Mouse (Mus musculus) testis, adult 2 months (tissue): Measurements from ENCODE around the gene Timp3.

Source experiments
- CTCF ChIP-seq: fragments of 200-500 bp; IDR thresholded peaks from 2 replicates; pipeline ENCODE4 v1.5.1; 2012; ENCODE audit warnings: low read depth, mild to moderate bottlenecking, inconsistent platforms, low read length, moderate library complexity; ENCODE audit not compliant: control insufficient read depth, insufficient read depth, insufficient replicate concordance
- POLR2A ChIP-seq: fragments of 200-500 bp; IDR thresholded peaks from 2 replicates; pipeline ENCODE4 v1.6.1; 2012; ENCODE audit warnings: low read depth, mild to moderate bottlenecking, inconsistent platforms, low read length, moderate library complexity; ENCODE audit not compliant: control insufficient read depth

DNA sequence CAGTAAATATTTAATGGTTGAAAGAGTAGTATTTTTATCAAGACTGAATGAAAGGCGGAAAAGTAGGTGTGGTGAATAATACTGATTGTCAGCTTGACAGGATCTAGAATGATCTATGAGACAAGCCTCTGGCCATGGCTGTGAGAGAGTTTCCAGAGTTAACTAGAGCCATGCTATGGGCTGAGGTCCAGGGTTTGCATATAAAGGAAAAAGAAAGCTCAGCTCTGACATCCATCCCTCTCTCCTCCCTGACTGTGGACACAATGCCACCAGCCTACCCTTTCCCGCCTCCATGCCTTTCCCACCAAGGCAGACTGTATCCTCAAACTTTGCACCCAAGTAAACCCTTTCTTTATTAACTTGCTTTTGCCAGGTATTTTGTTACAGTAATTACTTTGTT is 73.9 kb downstream of the Timp3 start:
- TF ChIP-seq POLR2A = no peak
- TF ChIP-seq CTCF = no peak
